Mouse (Mus musculus) CH12.LX (cell line): Measurements from ENCODE around the gene Ccn1. TPM values are rescaled to one million over a fixed set of nuclear protein-coding genes. Genes with fewer than 3 reads are reported as not detected.

Source experiments
- DNase-seq: peaks from one replicate; pipeline ENCODE4 v3.0.0-alpha.2; 2013; ENCODE audit errors: extremely low read depth
- H3K27ac ChIP-seq: 2 replicates; pipeline ENCODE4 v1.5.1; 2012; ENCODE audit warnings: low read depth, mild to moderate bottlenecking, control low read depth, moderate library complexity; ENCODE audit not compliant: insufficient read depth
- H3K27me3 ChIP-seq: replicated peaks from 2 replicates; pipeline ENCODE3; 2012; ENCODE audit warnings: inconsistent platforms
- H3K36me3 ChIP-seq, 2 experiments: replicated peaks in 1 of 2; 2 replicates each; pipeline versions ENCODE3 to v1.6.1; 2012; ENCODE audit warnings: inconsistent platforms in 1 of 2, low read length in 1 of 2, mild to moderate bottlenecking in 1 of 2, mixed read lengths in 1 of 2, moderate library complexity in 1 of 2; ENCODE audit not compliant: control insufficient read depth in 1 of 2, insufficient read depth in 1 of 2
- H3K4me1 ChIP-seq, 2 experiments: 2 replicates each; pipeline ENCODE4 v1.6.1; 2012; ENCODE audit warnings: inconsistent platforms in 1 of 2, moderate library complexity in 1 of 2; ENCODE audit not compliant: insufficient read depth in 2 of 2, control insufficient read depth in 1 of 2
- H3K4me2 ChIP-seq: 2 replicates; pipeline ENCODE4 v1.6.1; 2012; ENCODE audit warnings: low read depth, mild to moderate bottlenecking, control low read depth; ENCODE audit not compliant: poor library complexity, insufficient read depth, severe bottlenecking
- H3K4me3 ChIP-seq, 3 experiments: fragments of 150-350 bp in 1 of 3; sonication (generic) in 1 of 3; replicated peaks in 1 of 3; 2 replicates each; pipeline versions ENCODE3 to v1.5.1; 2011 to 2012; ENCODE audit warnings: low read depth in 2 of 3, low read length in 2 of 3, mild to moderate bottlenecking in 2 of 3, moderate library complexity in 2 of 3, control low read depth in 1 of 3, improper control_type of control experiment in 1 of 3, inconsistent platforms in 1 of 3, mixed read lengths in 1 of 3; ENCODE audit not compliant: poor library complexity in 1 of 3
- H3K79me2 ChIP-seq: replicated peaks from 2 replicates; pipeline ENCODE4 v1.6.1; 2012; ENCODE audit warnings: mild to moderate bottlenecking, moderate library complexity; ENCODE audit not compliant: control insufficient read depth, poor library complexity, insufficient read depth, severe bottlenecking; ENCODE audit errors: extremely low read depth
- H3K9ac ChIP-seq: 2 replicates; pipeline ENCODE4 v1.6.1; 2012; ENCODE audit warnings: low read depth, mild to moderate bottlenecking, control low read depth, moderate library complexity; ENCODE audit not compliant: insufficient read depth
- H3K9me3 ChIP-seq: replicated peaks from 2 replicates; pipeline ENCODE3; 2012; ENCODE audit warnings: low read length, inconsistent platforms, mixed read lengths
- CHD2 ChIP-seq: IDR thresholded peaks from 2 replicates; pipeline ENCODE4 v1.6.1; 2011; ENCODE audit warnings: low read length, improper control_type of control experiment
- E2F4 ChIP-seq: IDR thresholded peaks from 2 replicates; pipeline ENCODE4 v1.6.1; 2011; ENCODE audit warnings: low read depth, low read length, improper control_type of control experiment; ENCODE audit not compliant: insufficient replicate concordance
- ELF1 ChIP-seq: IDR thresholded peaks from 2 replicates; pipeline ENCODE4 v1.6.1; 2014; ENCODE audit warnings: low read depth, mild to moderate bottlenecking, inconsistent platforms, low read length, improper control_type of control experiment
- HCFC1 ChIP-seq: IDR thresholded peaks from 2 replicates; pipeline ENCODE4 v1.6.1; 2012; ENCODE audit warnings: low read depth, mild to moderate bottlenecking, inconsistent platforms, low read length, improper control_type of control experiment
- IRF4 ChIP-seq: IDR thresholded peaks from 2 replicates; pipeline ENCODE4 v1.6.1; 2014; ENCODE audit warnings: low read depth, mild to moderate bottlenecking, inconsistent platforms, low read length, improper control_type of control experiment
- JUN ChIP-seq: IDR thresholded peaks from 2 replicates; pipeline ENCODE4 v1.6.1; 2011; ENCODE audit warnings: low read depth, mild to moderate bottlenecking, low read length, improper control_type of control experiment, moderate library complexity; ENCODE audit not compliant: insufficient read depth
- JUND ChIP-seq: conservative IDR thresholded peaks from 2 replicates; pipeline ENCODE4 v1.6.1; 2011; ENCODE audit warnings: low read depth, low read length, improper control_type of control experiment
- KAT2A ChIP-seq: IDR thresholded peaks from 2 replicates; pipeline ENCODE4 v1.6.1; 2012; ENCODE audit warnings: low read length, improper control_type of control experiment, inconsistent platforms; ENCODE audit not compliant: insufficient replicate concordance
- MAFK ChIP-seq: IDR thresholded peaks from 2 replicates; pipeline ENCODE4 v1.6.1; 2011; ENCODE audit warnings: low read length, improper control_type of control experiment; ENCODE audit not compliant: insufficient replicate concordance
- MAX ChIP-seq: IDR thresholded peaks from 2 replicates; pipeline ENCODE4 v1.6.1; 2011; ENCODE audit warnings: low read length, improper control_type of control experiment
- MAZ ChIP-seq: IDR thresholded peaks from 2 replicates; pipeline ENCODE4 v1.6.1; 2012; ENCODE audit warnings: low read depth, mild to moderate bottlenecking, inconsistent platforms, low read length, improper control_type of control experiment, moderate library complexity
- MEF2A ChIP-seq: IDR thresholded peaks from 2 replicates; pipeline ENCODE4 v1.6.1; 2014; ENCODE audit warnings: low read depth, mild to moderate bottlenecking, inconsistent platforms, low read length, improper control_type of control experiment, borderline replicate concordance
- MXI1 ChIP-seq: IDR thresholded peaks from 2 replicates; pipeline ENCODE4 v1.6.1; 2011; ENCODE audit warnings: mild to moderate bottlenecking, low read depth, low read length, improper control_type of control experiment
- NELFE ChIP-seq: IDR thresholded peaks from 2 replicates; pipeline ENCODE4 v1.6.1; 2011; ENCODE audit warnings: low read depth, low read length, improper control_type of control experiment
- NRF1 ChIP-seq: IDR thresholded peaks from 2 replicates; pipeline ENCODE4 v1.6.1; 2014; ENCODE audit warnings: low read depth, mild to moderate bottlenecking, inconsistent platforms, low read length, improper control_type of control experiment, moderate library complexity
- PAX5 ChIP-seq: IDR thresholded peaks from 2 replicates; pipeline ENCODE4 v1.6.1; 2012; ENCODE audit warnings: low read length, inconsistent platforms, mixed read lengths
- SIN3A ChIP-seq: IDR thresholded peaks from 2 replicates; pipeline ENCODE4 v1.6.1; 2012; ENCODE audit warnings: low read length, improper control_type of control experiment, inconsistent platforms
- SMC3 ChIP-seq: IDR thresholded peaks from 2 replicates; pipeline ENCODE4 v1.6.1; 2011; ENCODE audit warnings: low read depth, low read length, improper control_type of control experiment
- TBP ChIP-seq: conservative IDR thresholded peaks from 2 replicates; pipeline ENCODE4 v1.6.1; 2011; ENCODE audit warnings: low read depth, low read length, improper control_type of control experiment
- UBTF ChIP-seq: IDR thresholded peaks from 2 replicates; pipeline ENCODE4 v1.6.1; 2012; ENCODE audit warnings: low read depth, mild to moderate bottlenecking, inconsistent platforms, low read length, improper control_type of control experiment, moderate library complexity
- ZC3H11A ChIP-seq: IDR thresholded peaks from 2 replicates; pipeline ENCODE4 v1.6.1; 2012; ENCODE audit warnings: low read depth, mild to moderate bottlenecking, inconsistent platforms, low read length, improper control_type of control experiment
- ZMIZ1 ChIP-seq: IDR thresholded peaks from 2 replicates; pipeline ENCODE4 v1.6.1; 2012; ENCODE audit warnings: low read depth, mild to moderate bottlenecking, inconsistent platforms, low read length, improper control_type of control experiment
- ZNF384 ChIP-seq: IDR thresholded peaks from 2 replicates; pipeline ENCODE4 v1.6.1; 2012; ENCODE audit warnings: low read depth, low read length, improper control_type of control experiment, inconsistent platforms
- dilution Hi-C: fragments of 300-500 bp; cut with MboI; formaldehyde crosslinking; loops from 2 replicates; pipeline ENCODE4 v1.14.3; 2020; ENCODE audit warnings: low sequenced_read_pairs; ENCODE audit not compliant: extremely low pct_unique_long_range_greater_than_20kb, extremely low pct_ligation_motif_present
- in situ Hi-C: fragments of 300-500 bp; cut with MboI; formaldehyde crosslinking; loops from 3 replicates; pipeline ENCODE4 v1.14.3; 2019; ENCODE audit warnings: low sequenced_read_pairs, low pct_ligation_motif_present, low pct_unique_long_range_greater_than_20kb, mixed read lengths
- polyA plus RNA-seq: library from polyadenylated mRNA; unstranded; fragments of >175 nt; gene quantifications from 2 replicates; pipeline ENCODE4 v1.2.1, GENCODE M21; 2012; ENCODE audit warnings: low read depth; ENCODE audit not compliant: insufficient read length
- total RNA-seq, 2 experiments: library from RNA; depleted of rRNA; stranded (reverse); fragments of 300-350 nt in 1 of 2; fragments of >200 nt in 1 of 2; gene quantifications; 2 replicates each; pipeline ENCODE4 v1.2.3; 2012 to 2014

Ccn1 gene
- total and polyA plus RNA-seq, 3 experiments, result not detected

DNA sequence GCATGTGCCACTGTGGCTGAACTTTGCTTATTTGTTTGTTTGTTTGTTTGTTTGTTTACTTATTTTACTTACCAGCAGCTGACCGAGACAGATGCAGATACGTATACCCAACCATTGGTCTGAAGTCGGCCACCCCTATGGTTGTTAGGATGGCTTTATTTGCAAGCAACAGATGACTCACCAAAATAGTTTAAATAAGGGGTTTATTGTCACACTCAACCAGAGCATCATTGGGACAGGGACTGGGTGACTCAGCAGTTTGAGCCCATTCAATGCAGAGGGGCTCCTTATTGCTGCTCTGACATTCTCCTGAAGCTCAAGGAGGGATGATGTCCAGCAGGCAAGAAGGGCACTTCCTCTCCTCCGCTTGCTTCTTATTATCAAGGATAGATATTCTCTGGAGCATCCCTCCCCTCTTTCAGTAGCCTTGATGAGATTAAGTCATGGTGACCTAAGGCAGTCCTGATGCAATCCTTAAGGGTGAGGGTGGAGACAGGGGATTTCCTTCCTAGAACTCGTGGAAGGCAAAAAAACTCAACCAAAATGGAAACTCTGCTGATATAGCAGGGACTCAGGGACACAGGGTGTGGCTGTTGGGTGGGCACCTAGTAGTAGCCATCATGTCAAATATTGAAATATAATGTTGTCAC lies 8.6 kb downstream of the Ccn1 start:
- no peak overlapping the region for H3K4me3 ChIP-seq
- H3K79me2 ChIP-seq, result no peaks in the 10 kb centered on the region
- peak overlapping the region; percentile 1; the same call in 1 of the 2 replicates for H3K4me2 ChIP-seq
- H3K36me3 ChIP-seq, result no peaks in the 10 kb centered on the region
- DNase-seq, result peak; percentile 15
- in situ Hi-C loops (no loop called here), dilution Hi-C loops (no loop called here)
- H3K9ac ChIP-seq, result no peak overlapping the region
- no peaks in the 10 kb centered on the region for H3K27me3 ChIP-seq
- TF ChIP-seq NRF1 (no peak), MEF2A (no peak), KAT2A (no peak), JUND (no peak), ZC3H11A (no peak), TBP (no peak), SIN3A (no peak), SMC3 (no peak), MXI1 (no peak), MAZ (no peak), PAX5 (no peak), UBTF (no peak), JUN (no peak), MAX (no peak), ELF1 (no peak), NELFE (no peak), ZMIZ1 (no peak)
- no peaks in the 10 kb centered on the region for H3K9me3 ChIP-seq
- H3K27ac ChIP-seq, result no peak overlapping the region
- H3K4me1 ChIP-seq, result peaks cover 15 to 36% of the 10 kb centered on the region in 2 experiments

- Histone ChIP-seq H3K4me3 (no peak overlapping the region), H3K9me3 (no peaks in the 10 kb centered on the region), H3K36me3 (no peaks in the 10 kb centered on the region), H3K4me2 (no peak overlapping the region), H3K9ac (no peak overlapping the region), H3K4me1 (peaks cover 15 to 36% of the 10 kb centered on the region in 2 experiments), H3K27me3 (no peaks in the 10 kb centered on the region), H3K27ac (no peak overlapping the region), H3K79me2 (no peaks in the 10 kb centered on the region)
- dilution Hi-C loops, result no loop called here
- DNase-seq, result no peak
- TF ChIP-seq ZNF384, result no peak
- TF ChIP-seq CHD2, result no peak
- no peak for TF ChIP-seq NELFE
- no peak for TF ChIP-seq PAX5
- TF ChIP-seq SMC3, result no peak
- TF ChIP-seq HCFC1, result no peak
- TF ChIP-seq MEF2A, result no peak
- TF ChIP-seq MAFK, result no peak
- no peak for TF ChIP-seq IRF4
- no peak for TF ChIP-seq E2F4
- TF ChIP-seq ELF1, result no peak
- in situ Hi-C loops, result no loop called here
Measured at GRCm38 (mm10) chr3:145640583-145640982, 9.2 kb downstream of the Ccn1 start.
